Mouse (Mus musculus): ENCODE results near the gene Sec1.

DNA sequence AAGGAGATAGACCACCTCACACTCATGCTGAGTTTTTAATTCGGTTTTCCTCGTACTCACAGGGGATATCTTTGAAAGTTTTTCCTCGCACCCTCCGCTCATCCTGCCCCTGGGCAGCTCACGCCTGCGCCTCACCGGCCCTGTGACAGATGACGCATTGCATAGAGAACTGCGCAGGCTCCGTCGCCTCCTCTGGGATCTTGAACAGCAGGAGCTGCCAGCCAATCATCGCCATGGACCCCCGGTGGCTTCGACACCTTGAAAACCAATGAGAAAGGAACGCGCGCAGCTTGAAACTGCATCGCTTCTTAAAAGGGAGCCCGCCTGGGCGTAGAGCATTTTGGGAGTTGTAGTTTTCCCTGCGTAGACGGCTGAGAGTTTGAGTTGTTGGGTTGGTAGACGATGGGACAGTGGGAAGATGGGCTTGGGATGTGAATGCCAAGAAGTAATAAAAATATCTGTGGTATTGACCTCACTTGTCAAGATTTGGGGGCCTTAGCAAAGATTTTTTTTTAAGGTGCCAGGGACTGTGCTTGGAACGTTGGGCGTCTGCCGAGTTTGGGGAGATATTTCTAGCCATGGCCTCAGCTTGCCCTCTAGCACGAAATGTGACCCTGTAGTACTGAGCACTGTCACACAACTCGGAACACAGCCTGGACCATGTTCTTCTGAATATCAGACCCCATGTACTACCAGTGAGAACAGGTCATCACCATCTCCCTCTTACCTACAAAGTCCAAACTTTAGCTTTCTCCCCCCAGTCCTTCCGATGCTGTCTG is 55.4 kb downstream of the Sec1 start:
- TF ChIP-seq POLR2A (IDR thresholded peaks at IDR 0.05; ENCODE audit: insufficient read depth, low read depth, low read length) (peak; percentile 66), CTCF (IDR thresholded peaks at IDR 0.05) (no peak)

Measured in heart, adult 2 months (tissue).